Mouse (Mus musculus) adrenal gland, postnatal 4 days (tissue): ENCODE results near the gene Lrba. TPM values are rescaled to one million over a fixed set of nuclear protein-coding genes. Genes with fewer than 3 reads are reported as not detected.
A peak's percentile ranks its signal among the peaks of the same experiment; 100 is the strongest.

Experiments used
- DNase-seq, 2 experiments: peaks; one replicate each; pipeline ENCODE4 v3.0.0; 2021 to 2022; ENCODE audit warnings: low spot score in 2 of 2, mixed read lengths in 2 of 2
- total RNA-seq, 2 experiments: library from RNA; stranded (reverse); gene quantifications; 2 replicates each; pipeline ENCODE4 v1.2.3; 2021

Gene Lrba
- total RNA-seq, 2 experiments from 2014 or later, result 33.1 to 43.6 TPM

DNA sequence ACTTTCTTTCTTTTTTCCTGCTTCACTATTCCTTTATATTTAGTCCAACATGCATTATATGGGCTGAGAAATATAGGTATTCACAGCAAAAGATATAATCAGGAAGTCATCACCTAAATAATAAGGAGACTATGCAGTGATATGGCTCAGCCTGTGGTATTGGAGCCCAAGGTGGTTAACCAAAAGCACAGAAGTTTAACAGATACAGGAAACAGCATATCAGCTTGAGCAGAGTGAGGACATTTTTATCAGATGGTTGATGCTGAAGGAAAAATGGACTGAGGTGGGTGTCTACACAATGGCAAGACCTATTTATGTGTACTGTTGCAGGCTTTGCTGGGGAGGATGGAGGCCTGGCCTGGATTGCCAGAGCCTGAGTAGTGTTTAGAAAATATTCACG, 265.5 kb downstream of the Lrba start:
- DNase-seq, result no peak

DNA sequence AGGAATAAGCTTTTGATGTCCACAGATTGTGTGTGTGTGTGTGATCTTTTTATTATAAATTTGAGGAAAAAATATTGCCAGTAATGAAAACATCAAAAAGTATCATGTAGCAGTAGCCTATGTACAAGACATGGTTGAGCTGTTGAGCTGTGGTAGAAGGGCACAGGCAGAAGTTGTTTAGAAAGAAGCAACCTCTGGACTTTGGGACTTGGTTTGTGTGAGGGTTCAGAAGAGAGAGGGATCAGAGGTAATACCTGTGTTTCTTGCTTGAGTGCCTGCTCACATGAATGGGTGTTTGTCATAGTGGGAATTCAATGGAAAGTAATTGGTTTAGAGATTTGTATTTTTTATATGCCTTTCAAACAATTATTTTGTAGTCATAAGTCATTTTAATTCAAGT, 276.1 kb downstream of the Lrba start:
- no peak for DNase-seq

DNA sequence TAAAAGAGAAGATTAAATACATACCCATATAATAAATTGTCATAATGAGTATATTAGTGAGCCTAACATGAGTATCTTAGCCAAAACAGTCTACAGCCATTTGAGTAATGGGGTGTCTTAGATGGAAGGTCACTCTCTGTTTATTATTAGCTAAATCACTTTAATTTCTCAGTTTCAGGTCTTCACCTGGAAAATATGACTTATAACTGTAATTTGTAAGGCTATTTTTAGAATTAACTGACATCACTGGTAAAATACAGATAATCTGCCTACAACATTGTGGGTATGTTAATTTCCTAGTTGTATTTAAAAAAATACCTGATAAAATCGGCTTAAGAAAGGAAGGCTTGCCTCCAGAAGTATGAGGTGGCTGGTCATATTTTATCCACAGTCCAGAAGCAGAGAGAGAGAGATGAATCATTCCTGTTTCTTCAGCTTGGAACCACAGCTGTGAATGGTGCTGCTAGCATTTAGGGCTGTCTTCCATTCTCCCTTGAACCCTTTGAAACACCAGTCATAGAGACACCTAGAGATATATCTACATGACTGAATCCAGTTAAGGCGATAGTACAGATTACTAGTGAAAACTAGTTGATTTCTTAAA, 294.1 kb downstream of the Lrba start:
- DNase-seq, result no peak

DNA sequence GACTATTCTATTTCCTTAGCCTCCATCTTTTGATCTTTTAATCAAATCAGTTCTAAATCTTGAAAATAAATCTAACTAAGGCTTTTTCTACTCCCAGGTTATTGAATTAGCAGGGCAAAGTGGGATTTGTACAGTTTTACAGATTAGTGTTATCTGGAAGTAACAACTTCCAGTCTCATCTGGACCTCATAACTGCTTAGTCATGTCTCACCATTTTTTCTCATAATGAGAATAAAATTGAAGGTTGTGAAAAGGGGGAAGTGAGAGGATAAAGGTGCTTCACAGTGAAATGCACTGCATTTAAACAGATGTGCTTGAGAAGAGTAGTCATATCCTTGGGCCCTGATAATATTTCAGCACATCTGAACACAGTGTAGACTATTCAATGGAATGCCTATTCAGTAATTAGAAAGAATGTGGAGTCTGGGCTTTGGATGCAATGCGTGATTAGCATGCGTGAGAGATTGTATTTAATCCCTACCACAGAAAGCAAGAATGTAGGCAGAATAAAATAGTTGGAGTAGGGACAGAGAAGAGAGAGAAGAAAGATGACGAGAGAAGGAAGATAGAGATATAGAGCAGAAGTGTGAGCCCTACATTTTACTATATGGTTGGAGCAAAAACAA, 298.5 kb downstream of the Lrba start:
- DNase-seq, result no peak

DNA sequence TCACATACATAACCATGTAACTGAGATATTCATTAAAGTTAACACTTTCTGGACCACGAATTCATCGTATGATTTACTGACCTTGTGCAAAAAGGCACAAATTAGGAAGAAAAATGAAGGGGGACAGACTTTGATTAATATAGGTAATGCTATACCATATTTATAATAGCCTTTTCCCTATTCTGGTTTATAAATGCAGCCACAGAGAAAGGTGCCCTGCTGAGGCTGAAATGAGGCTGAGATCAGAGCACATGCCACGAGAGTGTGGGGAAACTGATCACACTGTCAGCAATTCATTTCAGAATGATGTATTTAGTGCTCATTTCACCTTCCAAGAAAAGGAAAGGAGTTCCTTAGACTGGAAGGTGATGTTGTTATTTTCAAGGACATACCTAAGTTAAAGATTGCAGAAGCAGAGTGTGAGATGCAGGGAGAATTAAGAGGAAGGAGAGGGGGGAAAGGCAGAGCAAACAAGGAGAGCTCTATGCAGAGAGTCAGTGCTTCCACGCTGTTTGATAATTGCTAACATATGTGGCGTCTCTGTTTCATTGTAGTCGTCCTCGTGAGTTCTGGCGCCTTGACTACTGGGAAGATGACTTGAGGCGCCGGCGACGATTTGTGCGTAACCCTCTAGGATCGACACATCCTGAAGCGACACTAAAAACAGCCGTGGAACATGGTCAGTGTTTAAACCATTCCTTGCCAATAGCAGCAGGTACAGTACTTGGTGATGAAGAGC, 307.2 kb downstream of the Lrba start:
- DNase-seq, result no peak

DNA sequence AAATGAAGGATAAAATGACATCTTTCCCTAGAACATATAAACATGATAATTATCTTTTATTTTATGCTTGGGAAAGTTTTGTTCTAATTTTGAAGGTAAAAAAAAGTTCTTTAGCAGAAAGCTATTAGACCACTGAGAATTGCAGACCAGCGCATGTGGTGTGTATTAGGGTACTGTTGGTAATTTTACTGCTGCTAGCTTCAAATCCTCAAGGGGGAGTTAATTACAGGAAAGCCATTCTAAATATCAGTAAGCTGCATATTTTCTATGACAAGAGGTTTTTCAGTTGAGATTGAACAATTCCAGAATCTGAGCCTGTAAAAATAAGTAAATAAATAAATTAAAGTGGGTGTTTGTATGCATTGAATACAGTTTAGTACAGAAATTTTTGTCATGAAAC, 312.3 kb downstream of the Lrba start:
- DNase-seq, result no peak

DNA sequence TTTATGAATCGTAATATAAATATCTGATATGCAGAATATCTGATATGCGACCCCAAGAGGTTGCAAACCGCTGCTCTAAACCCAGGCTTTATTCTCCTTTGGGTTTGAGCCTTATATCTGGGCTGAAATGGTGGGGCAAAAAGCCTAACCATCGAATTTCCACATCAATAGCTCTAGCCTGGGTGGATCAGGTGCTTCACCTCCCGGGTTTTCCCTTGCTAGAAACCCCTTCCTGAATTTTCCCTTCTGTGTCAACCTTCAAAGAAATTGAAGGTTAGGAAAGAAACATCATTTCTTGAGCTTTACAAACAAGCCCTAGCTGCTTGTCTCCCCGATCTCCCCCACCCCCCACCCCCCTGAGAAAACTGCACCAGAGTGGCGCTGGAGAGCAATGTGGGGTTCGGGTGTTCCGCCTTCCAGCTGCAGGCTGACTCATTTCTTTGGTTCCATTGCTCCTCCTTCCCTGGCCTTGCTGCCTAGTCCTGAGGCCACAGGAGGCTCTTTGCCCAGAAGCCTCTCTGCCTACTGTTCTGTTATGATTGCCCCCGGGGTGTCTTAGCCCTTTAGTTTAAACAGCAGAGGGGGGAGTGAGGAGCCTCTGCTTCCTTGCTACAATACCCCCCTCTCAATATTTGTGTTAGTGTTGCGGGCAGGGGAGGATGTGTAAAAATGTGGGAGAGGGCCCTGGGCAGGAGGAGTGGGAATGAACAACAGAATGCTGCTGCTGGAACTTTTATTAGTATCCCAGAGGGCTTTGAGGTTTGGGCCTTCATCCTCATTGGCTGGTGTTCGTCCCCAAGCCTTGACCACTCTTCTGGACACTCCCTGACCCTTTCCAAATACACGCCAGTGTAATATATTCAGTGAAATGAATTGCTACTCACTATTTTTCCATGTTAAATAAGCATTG, 314.4 kb downstream of the Lrba start:
- no peak for DNase-seq

DNA sequence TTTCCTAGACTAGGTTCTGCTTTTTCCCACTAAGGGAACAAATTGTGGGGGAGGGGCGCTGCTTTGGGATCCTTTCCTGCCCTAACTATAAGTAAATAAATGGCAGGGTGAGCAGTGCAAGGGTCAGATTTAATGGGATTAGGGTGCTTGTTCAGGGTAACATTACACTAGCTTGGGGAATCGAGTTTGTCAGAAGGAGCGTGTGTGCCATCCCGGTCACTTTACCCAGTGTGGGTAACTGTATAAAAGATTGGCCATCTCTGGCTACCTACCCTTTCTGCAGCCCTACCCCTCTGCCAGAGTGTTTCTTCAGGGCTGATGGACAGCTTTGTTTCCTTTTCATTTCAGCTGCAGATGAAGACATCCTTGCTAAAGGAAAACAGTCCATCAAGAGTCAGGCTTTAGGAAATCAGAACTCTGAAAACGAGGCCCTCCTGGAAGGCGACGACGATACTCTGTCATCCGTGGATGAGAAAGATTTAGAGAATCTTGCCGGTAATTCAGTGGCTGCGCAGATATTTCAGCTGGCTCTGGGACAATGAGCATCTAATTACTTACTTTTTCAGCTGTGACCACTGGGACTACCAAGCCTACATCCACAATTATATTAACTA, 315.2 kb downstream of the Lrba start:
- no peak for DNase-seq

DNA sequence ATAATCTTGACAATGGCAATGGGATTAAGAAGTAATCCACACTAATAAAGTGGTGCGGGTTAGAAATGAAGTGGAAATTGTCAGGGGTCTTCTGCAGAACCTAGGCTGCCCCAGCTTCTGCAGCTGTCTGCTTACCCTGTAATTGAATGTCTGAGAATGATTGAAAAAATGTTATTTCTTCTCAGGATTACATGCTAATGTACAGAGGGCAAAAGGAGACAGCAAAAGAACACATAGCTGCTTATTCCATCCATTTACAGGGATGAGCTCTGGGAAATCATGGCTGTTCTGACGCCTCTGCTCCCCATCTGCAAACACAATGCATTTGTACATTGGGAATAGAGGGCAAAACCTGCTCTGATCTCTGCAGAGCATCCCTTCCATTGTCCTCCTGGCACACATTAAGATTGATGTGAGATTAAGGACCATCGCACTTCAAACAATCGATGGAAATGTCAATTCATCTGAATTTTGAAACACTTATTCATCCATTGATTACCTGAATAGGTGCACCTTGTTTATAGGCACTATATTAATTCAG, 316.7 kb downstream of the Lrba start:
- DNase-seq, result no peak

DNA sequence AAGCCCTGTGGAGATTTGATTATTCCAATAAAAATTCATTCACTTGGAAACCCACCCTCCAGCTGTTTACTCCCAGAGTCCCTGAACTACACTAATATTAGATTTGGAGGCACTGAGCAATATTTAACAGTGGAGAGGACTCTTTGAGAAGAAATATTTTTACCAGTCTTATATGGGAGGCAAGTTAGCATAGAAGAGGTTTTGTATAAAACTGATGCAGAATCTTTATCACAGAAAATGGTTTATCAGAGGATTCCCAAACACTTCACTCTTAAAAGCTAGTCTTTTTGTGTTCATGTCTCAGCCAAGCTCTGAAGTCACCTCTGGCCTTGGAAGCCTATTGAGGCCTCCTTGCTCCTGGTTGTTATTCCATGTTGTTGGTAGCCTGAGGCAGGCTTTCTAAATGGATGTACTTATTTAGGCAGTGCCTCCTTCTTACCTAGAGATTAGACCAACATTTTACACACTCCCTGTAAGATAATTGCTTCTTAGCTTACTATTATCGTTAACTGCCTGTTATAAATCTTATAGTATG, 317.4 kb downstream of the Lrba start:
- DNase-seq, result no peak

DNA sequence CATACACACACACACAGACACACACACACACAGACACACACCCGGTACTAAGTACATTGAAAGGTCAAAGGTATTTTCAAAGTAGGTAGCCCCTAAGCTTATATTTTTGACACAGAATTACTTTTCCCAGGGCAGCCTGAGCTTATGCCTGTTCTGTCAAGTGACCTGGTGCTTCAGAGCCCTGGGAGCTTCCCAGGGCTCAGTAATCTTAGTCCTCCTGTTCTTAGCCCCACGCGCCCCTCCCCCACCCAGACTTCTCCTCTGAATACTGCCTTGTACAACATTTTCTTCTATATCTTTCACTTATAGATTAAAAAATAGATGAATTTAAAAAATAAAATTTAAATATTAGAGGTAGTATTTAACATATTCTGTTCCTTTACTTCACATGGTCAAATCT, 320.3 kb downstream of the Lrba start:
- DNase-seq, result no peak

DNA sequence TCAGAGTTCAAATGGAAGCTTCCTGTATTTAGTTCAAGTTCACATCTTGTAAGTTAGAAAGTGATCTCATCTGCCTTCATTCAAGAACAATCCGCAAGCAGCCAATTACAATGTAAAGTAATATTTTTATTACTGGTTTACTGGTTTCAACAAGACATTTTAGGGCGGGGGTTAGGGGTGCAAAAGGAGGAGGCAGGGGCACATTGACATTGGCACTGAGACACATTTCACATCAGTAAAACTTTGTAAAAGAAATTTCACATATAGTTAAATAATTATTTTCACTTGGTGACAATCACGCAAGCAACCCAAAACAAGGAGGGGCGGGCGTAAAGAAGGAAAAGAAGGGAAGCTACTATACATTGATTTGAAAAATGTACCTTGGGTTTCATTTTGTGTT, 321.5 kb downstream of the Lrba start:
- DNase-seq, result no peak

DNA sequence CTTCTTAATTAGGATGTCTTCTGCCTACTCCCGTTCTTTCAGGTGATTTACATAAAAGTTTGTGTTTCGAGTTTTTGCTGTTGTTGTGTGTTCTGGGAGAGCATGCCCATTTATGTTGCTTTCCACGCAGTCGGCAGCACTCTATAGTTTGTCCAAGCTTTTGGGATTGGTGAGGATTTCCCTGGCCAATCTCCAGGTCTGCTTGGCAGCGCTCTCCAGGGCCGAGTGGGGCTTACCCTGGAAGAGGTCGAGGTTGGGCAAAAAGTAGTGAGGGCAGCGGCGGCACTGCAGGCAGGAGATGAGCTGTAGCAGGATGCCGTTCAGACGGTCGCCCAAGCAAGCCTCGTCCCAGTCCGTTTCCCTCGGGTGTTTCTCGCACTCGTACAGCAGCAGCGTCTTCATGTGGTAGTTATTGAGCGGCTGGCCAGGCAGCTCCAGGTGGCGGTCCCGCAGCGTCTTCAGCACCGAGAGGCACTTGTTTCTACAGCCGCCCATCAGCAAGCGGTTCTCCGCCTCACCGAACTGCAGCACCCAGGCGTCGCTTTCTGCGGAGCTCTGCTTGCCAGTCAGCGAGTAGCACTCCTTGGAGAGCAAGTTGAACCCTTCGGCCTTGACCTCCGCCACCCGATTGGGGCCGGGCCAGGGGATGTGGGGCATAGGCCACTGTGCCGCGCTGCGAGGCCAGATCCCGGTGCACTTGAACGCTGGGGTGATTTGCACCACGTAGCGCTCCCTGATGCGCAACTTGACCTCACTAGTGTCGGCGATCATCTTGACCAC, 322.2 kb downstream of the Lrba start:
- peak in 1 of 2 experiments; percentile 25 for DNase-seq

DNA sequence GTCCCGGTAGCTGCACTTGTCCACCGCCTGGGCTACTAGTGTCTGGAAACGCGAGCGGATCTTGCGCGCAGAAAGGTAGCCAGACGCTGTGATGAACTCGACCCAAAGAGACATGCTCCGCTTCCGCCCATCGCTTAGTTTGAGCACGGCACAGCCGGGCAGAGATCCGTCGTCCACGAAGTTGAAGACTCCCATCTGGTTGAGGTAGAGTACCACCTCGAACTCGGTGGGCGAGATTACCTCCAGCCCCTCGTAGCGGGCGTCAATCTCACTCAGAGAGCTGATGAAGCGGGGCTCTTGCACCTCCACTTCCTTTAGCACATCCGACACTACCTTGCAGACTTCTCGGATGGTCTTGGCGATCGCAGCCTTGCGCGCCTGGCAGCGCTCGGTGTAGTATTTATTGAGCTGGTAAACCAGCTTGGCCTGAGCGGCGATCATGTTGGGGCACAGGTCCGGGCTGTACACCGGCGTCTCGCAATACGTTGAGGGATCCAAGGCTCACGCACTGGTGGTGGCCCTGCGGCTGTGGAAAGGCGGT, 322.8 kb downstream of the Lrba start:
- no peak for DNase-seq

DNA sequence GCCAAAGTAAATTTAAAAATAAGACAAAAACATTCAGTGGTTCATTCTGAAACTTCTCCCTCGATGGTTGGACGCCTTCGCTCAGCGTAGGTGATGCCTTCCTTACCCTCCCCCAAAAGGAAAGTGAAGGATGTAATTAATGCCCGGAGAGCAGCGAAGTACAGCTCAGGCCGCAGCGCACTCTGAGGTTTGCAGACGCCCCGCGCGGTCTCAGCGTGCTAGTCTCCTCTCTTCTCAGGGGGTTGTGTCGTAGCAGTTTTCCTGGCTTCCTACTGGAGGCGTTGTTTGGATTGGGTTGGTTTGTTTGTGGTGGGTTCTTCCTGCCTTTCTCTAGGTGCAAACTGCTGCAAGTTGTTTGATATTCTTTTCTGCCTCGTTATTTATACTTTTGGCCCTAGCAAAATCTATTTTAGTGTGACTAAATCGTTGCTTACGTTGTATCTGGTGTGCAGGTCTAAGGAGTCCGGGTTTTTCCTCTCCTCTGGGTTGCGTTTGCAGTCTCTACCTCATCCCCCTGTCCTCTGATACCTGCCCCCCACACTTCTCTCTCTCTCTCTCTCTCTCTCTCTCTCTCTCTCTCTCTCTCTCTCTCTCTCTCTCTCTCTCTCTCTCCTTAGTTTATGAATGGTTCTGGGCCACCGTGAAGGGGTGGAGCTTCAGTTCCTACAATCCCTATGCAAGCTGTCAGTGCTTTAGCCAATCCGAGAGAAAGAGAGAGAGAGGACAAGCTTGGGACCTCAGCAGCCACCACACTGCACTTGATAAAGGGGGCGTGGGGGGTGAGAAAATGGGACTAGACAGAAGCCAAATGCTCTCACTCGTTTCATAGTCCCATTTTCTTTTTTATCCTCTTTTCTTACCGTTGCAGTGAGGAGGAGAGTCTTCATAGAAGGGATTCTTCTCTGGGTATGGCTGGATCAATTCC, 323.9 kb downstream of the Lrba start, which contains the start of gene Mab21l2:
Gene Mab21l2, minus strand, starts transcription at position 539 of the 925 bp plus-strand sequence.
- no peak for DNase-seq

DNA sequence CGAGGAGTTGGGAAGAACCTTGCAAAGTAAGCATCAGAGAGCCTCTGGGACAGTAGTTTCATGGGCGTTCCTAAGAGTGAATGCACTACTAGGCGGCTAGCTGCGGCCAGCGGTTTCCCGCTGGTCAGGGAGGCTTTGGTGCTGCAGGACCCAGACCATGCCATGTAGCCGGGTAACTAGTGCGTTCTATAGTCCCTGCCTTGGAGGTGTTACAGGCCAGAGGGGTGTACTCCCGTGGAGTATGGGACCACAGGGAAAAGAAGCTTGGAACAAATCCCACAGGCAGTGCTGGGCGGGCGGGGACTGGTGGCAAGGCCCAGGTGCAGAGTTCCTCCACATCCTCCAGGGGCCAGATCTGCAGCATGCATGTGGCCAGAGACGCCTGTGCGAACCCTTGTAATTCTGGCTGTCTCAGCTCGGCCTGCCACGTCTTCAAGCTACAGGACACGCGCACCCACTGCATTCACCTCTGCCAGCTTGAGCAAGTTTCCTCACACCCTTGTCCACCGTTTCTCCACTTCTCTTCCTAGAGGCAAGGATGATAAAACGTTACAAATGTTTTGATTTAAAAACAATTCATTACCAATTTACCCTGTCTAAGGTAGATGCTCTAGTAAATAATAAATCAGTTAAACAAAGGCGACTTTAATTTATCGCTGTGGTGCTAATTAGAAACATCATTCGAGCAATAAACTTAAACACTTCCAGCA, 326.0 kb downstream of the Lrba start:
- DNase-seq, result no peak

DNA sequence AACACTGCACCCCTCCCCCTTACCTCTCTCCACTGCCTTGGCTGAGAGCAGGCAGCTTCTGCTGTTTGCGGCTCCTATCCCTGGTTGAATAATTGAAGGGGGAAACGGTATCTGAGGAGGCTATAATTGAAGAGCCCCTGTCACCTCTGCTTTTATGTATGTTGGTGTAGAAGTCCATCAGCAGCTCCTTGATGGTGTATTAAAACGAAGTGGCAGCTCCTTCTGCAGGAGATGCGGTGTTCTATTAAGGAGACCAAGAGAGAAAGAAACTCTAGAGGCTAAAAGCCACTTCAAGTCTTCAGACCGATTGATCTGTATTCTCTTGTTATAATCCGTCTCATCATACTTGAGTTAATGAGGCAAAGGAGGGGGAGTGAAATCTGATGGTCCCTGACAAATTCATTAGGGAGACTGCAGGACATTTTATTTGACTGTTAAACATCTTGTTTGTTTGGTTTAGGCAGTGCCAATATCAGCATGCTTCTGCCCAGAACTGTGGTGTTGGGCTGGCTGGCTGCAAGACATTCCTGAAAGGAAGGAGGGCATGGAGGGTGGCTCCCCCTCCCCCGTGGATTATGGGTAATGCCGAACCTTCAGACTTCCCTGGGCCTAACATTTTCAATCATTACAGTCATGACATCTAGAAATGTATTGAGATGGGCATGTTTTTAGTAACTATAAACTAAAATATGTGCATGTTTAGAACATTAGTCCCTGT, 326.7 kb downstream of the Lrba start:
- no peak for DNase-seq
